Mouse (Mus musculus) megakaryocyte progenitor cell, adult 5-6 weeks (primary cell): ENCODE data around the gene Farsb. TPM values are rescaled to one million over a fixed set of nuclear protein-coding genes. Genes with fewer than 3 reads are reported as not detected.

Experiments
- ATAC-seq: replicated peaks from 2 replicates; pipeline ENCODE4 v1.8.0; 2016; ENCODE audit warnings: mild to moderate bottlenecking, moderate TSS enrichment, inconsistent platforms; ENCODE audit not compliant: poor library complexity
- total RNA-seq, 2 experiments: library from RNA; stranded (forward) in 1 of 2; stranded (reverse) in 1 of 2; fragments of 157-497, 149-512 nt in 1 of 2; fragments of 200-1000 nt in 1 of 2; gene quantifications; 2 replicates each; pipeline versions ENCODE4 v1.2.3 to v1.2.4; 2015 to 2017

Gene Farsb
- total RNA-seq, 2 experiments from 2014 or later = 62.8 to 136 TPM

DNA sequence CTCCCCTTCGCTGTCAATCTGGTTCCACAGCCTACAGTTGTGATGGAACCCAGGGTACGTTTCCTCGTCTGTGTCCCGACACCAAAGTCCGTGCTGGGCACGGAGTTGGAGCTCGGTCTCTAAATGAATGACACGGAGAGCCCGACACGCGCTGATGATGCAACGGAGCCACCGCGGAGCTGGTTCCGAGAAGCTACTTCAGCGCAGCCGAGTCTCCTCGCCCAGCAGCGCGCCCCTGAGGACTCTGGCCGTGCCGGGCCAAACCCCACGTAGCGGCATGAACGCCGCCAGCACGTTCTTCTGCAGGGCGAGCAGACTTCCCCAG, 308 bp downstream of the Farsb start:
- peak; percentile 56 for ATAC-seq

DNA sequence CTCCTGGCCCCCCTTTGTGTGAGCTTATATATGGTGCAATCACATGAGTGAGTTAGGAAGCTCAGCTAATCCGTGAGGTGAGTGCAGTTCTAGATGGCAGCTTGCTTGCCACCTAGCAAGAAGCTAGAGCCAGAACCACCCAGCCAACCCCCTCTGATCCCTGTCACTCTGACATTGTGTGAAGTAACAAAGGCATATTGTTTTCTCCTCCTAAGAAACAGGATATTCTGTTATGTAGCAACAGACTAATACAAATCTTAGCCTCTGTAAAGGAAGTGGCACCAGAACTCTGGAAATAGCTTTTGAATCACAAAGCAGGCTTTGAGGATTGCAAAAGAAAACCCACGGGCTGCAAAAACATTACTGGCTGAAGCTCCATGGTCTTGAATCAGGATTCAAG, 4.3 kb downstream of the Farsb start:
- ATAC-seq = peak; percentile 15; the same call in 1 of the 2 replicates

- ATAC-seq = no peak
Observed at GRCm38 (mm10) chr1:78483430-78483829, 5.3 kb downstream of the Farsb start.

DNA sequence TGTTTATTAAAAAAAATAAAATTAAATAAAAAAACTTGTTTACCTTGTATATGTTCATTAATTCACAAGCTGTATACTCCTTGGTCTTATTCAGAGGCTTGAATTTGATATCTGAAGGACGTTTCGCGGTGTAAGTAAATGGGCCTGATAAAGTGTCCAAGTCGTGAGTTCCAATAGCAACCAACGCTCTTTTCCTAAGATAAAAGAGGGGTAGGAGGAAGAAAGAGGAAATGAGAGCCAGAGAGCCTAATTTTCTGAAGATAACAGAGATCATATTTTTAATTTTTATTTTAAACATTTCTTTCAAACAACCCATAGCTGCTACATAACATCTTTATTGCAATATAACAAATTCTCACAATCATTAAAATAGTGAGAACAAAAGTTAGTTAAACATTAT, 16.3 kb downstream of the Farsb start:
- no peak for ATAC-seq

DNA sequence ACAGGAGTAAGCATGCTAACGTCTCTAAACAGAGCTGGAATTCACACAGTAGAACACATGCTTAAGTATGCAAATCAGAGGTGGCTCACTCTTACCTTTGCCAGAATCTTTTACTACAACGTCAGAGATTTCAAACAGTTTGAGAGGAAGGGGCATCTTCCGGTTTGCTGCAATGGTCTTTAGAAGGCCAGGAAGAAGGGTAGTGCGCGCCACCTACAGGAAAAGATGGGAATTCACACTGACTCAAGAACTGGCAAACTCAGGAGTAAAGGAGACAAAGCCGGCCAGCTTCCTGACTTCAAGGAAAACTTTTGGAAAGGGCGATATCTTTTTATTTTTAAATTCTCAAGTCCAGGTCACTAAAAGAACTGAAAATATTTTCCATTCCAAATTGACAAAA, 34.0 kb downstream of the Farsb start:
- peak; percentile 65; the same call in 1 of the 2 replicates for ATAC-seq

GRCm38 (mm10) chr1:78453886-78454285, 34.8 kb downstream of the Farsb start:
- no peak for ATAC-seq

DNA sequence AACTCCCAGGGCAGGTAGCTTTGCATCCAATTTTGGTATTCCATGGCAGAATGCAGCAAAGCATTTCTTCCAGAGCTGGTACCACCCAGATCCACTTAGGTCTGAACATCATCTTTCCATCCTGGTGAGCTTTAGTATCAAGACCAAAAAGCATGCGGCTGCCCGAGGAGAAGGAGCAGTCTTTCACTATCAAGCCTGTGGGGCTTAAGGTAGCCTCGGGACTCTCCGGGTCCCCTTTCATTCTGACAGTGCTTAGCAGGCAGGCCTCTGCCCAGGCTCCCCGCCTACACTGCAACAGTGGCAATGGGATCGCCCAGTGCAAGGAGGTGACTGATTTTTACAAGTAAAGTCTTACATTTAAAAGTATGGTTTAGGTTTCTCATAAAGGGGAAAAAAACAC, 36.2 kb downstream of the Farsb start:
- ATAC-seq = no peak

GRCm38 (mm10) chr1:78451070-78451854, 37.4 kb downstream of the Farsb start:
- no peak for ATAC-seq

DNA sequence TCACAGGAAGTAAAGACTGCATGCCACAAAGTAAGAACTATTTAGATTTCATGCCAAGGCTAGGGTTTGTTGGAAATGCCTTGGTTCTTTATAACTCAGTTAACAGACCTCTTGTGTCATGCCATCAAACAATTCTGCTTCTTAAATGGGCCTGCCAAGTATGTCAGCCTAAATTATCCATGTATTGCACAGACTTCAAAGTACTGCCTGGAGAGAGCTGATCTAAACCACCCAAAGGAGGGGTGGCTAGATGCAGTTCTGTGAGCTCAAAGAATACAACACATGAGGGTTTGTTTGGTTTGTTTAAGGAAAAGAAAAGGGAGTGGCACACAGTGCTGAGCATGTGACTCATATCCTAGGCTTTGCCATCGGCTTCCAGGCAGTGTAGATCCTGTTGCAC, 40.6 kb downstream of the Farsb start:
- no peak for ATAC-seq

GRCm38 (mm10) chr1:78446742-78447141, 42.0 kb downstream of the Farsb start:
- ATAC-seq = no peak

DNA sequence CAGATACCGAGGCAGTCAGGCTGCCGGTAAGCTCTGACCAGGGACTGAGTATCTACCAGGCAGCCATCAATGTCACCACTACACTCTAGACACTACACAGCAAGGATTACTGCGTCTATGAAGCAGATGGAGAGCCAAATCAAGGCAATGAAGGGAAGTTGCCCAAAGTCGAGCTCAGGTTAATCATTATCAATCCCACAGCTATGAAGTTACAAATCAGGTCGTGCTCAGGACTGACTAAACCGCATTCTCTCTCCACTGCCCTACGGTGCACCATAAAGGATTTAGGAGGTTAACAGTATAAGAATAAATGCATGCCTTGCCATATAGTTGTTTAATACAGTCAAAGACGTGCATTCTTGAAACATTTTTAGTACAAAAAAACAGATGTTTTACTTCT, 42.5 kb downstream of the Farsb start:
- no peak for ATAC-seq

DNA sequence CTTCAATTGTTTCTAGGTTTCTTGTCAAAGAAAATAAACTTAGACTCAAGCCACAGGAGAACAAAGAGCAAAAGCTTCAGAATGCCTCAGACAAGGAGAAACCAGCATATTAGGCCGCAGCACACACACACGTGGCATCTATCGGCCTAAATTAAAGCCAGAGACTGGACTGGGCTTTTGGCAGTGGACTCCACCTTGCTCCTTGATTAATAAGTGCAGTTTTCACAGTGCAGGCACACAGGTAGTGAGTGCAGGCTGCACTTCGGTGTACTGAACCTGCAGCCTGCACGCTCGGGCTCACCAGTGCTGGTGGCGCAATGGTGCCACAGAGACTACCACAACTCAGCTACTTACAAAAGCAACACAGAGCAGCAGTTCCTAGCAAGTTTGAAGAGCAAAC, 45.6 kb downstream of the Farsb start:
- no peak for ATAC-seq

- no peak for ATAC-seq
Observed at GRCm38 (mm10) chr1:78440716-78441115, 48.0 kb downstream of the Farsb start.

- ATAC-seq = no peak
Observed at GRCm38 (mm10) chr1:78437150-78437549, 51.5 kb downstream of the Farsb start.

DNA sequence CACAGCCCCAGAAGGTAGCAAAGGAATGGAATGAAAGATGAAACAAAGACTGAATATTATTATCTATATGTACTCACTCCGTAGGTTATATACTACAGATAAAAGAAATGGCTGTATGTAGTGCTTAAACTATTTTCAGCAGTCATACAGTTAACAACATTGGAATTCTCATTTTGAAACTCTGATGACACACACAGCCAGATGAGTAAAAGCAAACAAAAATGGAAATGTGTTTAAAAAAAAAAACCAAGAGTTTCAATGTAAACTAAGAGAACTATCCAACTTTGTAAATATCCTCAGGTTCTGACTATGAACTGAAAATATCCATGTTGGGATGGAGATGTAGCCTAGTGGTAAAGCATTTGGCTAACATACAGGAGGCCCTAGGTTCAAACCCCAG, 52.3 kb downstream of the Farsb start:
- ATAC-seq = no peak

DNA sequence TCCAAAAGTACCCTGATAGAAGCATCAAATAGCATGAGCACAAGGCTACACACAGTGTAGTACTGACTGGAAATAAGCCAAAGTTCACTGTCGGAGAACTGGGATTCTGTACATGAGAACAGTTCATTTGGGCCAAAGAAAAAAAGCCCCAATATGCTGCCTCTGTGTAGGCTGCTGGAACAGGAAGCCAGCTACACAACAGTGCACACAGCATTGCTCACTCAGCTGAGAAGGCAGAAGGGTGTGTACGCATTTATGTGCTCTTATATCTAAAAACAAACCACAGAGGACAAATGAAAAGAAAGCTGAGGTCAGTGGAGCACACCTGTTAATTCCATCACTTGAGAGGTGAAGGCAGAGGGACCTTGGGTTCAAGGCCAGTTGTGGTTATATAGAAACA, 52.7 kb downstream of the Farsb start:
- no peak for ATAC-seq

- ATAC-seq = no peak
Observed at GRCm38 (mm10) chr1:78433472-78433871, 55.2 kb downstream of the Farsb start.

- no peak for ATAC-seq
Observed at GRCm38 (mm10) chr1:78428851-78429250, 59.8 kb downstream of the Farsb start.

DNA sequence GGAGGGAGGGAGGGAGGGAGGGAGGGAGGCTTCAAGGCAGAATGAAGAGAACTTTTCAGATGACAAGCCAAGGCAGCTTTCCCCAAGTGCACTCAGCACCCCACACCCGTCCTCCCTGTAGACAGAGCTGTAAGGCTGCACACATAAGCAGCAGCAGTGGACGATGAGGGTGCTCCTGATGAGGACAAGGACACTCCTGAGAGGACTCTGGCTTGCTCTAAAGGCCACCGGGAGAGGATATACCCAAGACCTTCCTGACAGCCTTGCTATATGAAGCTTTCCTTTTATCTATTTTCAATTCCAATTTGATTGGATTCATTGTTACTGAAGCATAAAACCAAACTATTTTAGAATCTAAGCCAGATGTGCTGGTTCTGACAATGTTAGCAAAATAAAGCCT, 61.9 kb downstream of the Farsb start:
- no peak for ATAC-seq

GRCm38 (mm10) chr1:78425793-78426700, 62.6 kb downstream of the Farsb start:
- no peak for ATAC-seq

GRCm38 (mm10) chr1:78425309-78425708, 63.4 kb downstream of the Farsb start:
- ATAC-seq = no peak

- no peak for ATAC-seq
Observed at GRCm38 (mm10) chr1:78424848-78425247, 63.8 kb downstream of the Farsb start.
